Mouse (Mus musculus) liver, adult (tissue): ENCODE data around the gene Zfp472.

Experiments used
- GATA4 ChIP-seq: IDR thresholded peaks from 2 replicates; pipeline ENCODE4 v1.6.1; 2014; ENCODE audit warnings: mild to moderate bottlenecking, low read length; ENCODE audit not compliant: insufficient replicate concordance

The Zfp472 gene

DNA sequence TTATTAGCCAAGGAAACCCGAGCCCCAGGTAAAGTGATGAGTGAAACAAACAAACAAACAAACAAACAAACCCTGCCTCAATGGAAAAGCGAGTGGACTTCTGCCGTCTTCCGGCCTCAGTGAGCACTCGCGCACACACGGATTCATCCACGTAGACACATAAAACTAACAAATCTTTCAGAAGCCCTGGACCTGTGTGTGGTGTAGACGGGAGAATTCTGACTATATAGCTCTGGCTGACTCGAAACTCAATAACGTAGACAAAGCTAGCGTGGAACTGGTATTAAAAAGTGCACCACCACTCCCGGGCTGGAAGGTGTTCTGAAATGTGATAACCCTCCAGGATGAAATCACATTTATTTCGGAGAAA, 376 bp upstream of the Zfp472 start:
- no peak for TF ChIP-seq GATA4

DNA sequence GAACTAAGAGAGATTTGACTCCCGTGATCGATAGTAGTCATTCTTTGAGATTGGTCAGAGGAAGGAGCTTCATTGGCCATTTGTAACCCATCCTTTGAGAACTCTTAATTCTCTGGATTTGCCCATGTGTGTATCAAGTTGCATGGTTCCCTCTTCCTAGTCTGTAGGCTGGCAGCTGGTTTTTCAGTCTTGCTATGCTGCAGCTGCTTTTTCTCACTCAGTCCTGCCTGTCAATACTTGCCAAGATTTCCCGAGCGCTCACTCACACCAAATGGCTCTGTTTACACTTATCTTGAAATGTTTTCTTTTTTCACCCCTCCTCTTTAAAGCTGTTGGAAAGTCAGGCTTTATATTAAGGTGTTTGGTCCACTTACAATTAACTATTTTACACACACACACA, 15.7 kb downstream of the Zfp472 start:
- no peak for TF ChIP-seq GATA4

- TF ChIP-seq GATA4 = no peak
Measured at GRCm38 (mm10) chr17:32986301-32986700, 20.7 kb downstream of the Zfp472 start.

- TF ChIP-seq GATA4 = no peak
Measured at GRCm38 (mm10) chr17:32991965-32992698, 26.5 kb downstream of the Zfp472 start.

DNA sequence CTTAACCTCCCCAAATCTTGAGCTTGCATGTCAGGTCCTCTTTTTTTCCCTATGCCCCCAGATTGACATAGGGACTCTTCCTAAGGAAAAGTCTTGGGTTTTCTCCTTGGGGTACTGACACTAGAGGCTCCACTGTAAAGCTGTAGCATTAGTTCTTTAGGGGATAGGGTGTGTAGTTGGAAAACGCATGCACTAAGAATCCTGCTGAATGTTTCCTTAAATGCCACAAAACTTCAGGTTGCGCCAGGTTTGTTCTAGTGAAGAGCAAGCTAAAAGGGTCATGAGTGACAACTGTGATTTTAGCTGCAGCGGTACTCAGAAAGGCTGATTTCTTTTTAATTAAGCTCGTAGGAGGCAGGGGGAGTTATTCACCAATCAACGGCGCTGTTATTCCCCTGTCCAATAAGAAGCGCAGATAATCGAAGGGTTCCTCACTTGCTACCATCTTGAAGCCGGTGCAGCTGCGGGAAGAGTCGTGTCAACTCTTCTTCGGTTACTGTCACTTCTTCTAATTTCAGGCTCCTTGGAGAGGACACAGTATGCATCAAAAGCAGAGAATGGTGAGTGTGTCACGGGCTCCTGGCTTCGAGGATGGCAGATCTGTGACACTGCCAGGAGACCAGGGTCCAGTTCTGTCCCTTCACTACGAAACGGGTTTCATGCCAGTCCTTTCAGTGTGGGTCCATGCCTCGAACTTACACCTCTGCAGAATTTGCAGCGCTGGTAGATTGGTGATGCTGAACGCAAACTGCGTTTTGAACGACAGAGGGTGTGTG, 27.3 kb downstream of the Zfp472 start, which contains the start of gene Zfp952:
Zfp952 (plus strand) TSS at position 431 of the 776 bp plus-strand sequence.
- TF ChIP-seq GATA4 = no peak

- no peak for TF ChIP-seq GATA4
Measured at GRCm38 (mm10) chr17:32998492-32998891, 32.9 kb downstream of the Zfp472 start.

- no peak for TF ChIP-seq GATA4
Measured at GRCm38 (mm10) chr17:33008337-33008736, 42.7 kb downstream of the Zfp472 start.
